Mouse (Mus musculus): ENCODE data around the gene Emsy.

The Emsy gene

GRCm38 (mm10) chr7:98656531-98657221 lies at the start of gene Emsy:
Gene Emsy (minus strand): TSS chr7:98656783.
- peak; percentile 93 for DNase-seq (ENCODE audit: extremely low spot score)

DNA sequence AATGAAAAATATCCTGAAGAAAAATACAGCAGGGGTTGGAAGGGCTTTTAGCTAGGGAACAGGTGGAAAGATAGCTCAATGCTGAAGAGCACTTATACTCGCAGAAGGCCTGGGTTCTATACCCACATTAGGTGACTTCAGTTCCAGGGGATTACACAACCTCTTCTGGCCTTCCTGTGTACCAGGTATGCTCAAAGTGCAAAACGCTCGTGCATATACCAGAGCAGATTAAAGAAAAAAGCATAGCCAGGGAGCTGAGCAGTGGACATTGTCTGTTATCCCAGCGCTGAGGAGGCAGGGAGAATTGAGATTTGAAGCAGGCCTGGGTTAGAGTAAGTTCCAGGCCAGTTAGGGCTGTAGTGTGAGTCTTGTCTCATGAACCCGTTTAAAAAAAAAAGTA lies 47.7 kb upstream of the Emsy start:
- no peak for DNase-seq (ENCODE audit: extremely low spot score)

DNA sequence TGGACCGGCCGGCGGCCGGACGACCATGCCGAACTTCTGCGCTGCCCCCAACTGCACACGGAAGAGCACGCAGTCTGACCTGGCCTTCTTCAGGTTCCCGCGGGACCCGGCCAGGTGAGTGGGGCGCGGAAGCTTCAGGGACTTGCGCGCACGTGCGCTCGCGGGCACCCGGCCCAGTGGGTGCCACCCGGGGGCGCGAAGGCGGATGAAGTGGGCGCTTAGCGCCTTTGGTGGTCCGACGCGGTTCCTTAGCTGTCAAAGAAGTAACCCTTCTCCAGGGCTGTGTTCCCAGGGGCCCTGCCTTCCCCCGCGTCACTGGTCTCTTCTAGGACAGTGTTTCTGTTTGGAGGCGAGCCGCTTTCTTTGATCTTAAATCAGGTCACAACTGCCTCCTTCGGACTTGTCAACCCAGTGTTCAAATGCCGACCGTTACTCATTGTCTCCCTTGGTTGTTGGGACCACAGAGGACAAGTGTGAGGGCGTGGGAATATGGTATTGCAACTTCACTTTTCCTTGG lies 46.8 kb upstream of the Emsy start:
- DNase-seq (ENCODE audit: extremely low spot score): peak; percentile 54

- DNase-seq (ENCODE audit: extremely low spot score): peak; percentile 98
These were observed 46.0 kb upstream of the Emsy start, which contains the start of gene Thap12 for GRCm38 (mm10) chr7:98702283-98703240. Gene Thap12 (plus strand): TSS chr7:98703103.

DNA sequence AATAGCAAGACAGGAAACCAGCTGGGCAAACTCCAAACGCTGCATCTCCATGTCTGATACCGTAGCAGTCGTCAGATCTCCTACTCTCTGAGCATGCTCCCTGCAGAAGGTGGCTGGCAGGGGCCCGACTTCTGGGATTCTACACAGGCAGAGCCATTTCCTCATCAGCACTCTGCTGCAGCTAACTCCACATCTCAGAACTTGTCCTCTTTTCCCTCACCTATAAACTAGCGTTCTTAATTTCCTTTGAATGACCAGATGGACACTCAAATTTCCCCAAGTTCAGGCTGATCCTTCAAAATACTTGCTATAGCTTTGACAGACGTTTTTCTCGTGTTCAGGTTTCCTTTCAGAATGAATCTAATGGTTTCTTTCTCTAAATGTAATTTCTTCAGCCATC lies 45.2 kb upstream of the Emsy start:
- DNase-seq (ENCODE audit: extremely low spot score): no peak

GRCm38 (mm10) chr7:98698590-98698989 lies 42.0 kb upstream of the Emsy start:
- DNase-seq (ENCODE audit: extremely low spot score): no peak

DNA sequence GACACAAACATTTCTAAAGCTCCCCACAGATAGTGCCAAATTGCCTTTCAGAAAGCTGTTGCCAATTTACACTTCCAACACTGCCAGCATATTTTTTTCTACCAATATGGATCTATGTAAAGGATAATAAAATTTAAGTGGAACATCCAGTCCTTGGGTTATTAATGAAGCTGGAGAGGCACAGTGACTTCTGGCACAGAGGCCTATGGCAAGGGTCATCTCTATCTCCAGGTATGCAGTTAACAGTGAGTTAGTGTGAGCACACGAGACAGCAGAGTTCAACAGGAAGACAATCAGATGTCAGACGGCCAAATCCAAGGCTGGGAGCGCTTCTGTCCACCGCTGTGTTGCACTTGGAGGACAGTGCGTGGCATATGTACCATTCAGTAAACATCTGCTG lies 41.5 kb upstream of the Emsy start:
- DNase-seq (ENCODE audit: extremely low spot score): no peak

- DNase-seq (ENCODE audit: extremely low spot score): no peak
These were observed 40.9 kb upstream of the Emsy start for GRCm38 (mm10) chr7:98697496-98697895.

DNA sequence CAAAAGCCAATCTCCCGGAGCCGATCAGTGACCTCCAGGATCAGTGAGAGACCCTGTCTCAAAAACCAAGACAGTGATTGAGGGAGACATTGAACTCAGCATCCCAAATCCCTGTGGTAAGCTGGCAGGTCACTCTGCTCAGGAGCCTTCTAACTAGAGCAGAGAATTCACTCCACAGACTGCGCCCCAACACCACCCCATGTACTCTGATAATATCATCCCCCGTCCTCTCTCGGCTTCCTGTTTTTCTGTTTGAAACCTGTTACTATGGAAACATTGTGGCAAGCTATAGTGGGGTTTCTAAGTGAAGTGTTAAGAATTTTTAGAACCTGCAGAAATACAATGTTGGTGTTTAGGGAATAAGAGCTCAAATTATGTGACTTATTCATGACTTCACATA lies 37.5 kb upstream of the Emsy start:
- DNase-seq (ENCODE audit: extremely low spot score): no peak

DNA sequence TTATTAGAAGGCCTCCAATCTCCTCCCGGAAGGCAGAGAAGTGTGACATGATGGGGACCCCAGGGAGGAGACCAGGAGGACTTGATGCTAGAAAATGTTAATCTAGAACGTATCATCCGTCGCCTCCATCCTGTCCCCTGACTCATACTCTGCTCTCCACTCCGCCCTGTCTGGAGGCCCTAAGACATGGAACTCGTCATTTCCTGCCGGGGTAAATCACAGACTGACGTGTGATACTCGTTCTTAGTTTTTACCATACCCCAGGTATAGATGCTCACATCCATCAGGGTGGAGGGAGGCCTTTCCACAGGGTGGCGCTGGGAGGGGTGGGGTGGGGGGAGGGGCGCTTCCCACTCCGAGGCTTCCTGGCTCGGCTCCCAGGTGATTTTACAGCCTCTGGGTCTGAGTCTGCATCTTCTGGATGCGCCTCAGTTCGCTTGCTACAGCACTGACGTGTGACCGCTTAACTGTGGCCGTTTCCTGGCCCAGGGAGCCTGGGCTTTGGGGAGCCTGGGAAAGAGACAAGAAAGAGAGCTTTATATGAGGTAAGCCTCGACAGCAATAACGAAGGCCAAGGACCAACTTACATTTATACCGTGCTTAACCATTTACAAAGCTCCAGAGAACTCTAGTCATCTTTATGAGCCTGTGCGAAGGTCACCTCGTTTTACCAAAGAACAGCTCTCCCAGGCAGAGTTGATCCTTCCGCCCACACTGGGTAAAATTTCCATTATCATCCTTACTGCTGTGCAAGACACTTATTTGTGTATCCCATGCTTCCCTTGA lies 36.4 kb upstream of the Emsy start:
- no peak for DNase-seq (ENCODE audit: extremely low spot score)

- DNase-seq (ENCODE audit: extremely low spot score): no peak
These were observed 34.2 kb upstream of the Emsy start for GRCm38 (mm10) chr7:98690831-98691230.

DNA sequence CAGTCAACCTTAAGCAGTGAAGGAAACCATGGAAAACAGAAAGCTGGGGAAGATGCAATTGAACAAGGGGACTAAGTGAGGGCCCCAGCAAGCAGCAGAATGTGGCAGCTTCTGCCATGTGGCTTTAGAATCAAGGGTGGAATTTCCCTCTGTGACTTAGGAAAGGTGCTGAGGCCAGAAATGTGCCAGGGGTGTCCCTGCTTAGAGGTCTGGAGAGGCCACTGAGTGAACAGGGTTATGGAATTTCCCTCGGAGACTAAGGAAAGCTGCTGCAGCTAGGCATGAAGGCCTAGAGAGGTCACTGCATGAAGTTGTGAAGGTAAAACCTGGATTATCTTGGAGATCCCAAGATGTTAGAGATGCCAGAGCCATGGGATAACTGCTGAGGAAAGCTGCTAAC lies 33.5 kb upstream of the Emsy start:
- no peak for DNase-seq (ENCODE audit: extremely low spot score)

GRCm38 (mm10) chr7:98685895-98686294 lies 29.3 kb upstream of the Emsy start:
- peak; percentile 44 for DNase-seq (ENCODE audit: extremely low spot score)

DNA sequence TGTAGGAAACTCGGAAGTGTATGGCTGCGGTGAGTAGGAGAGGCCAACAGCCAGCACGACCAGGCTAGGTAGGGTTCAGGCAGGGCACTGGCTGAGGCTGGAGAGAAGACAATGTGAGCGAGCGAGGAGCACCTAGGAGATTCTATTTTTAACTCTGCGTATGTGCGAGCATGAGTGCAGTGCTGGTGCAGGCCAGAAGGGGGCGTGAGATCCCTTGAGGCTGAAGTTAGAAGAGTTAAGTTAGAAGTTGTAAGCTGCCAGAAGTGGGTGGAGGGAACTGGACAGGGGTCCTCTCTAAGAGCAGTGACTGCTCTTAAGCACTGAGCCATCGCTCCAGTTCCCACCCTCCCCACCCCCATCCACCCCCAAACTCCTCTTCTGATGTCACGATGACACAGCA lies 26.2 kb upstream of the Emsy start:
- DNase-seq (ENCODE audit: extremely low spot score): no peak

- no peak for DNase-seq (ENCODE audit: extremely low spot score)
These were observed 24.1 kb upstream of the Emsy start for GRCm38 (mm10) chr7:98680691-98681090.

DNA sequence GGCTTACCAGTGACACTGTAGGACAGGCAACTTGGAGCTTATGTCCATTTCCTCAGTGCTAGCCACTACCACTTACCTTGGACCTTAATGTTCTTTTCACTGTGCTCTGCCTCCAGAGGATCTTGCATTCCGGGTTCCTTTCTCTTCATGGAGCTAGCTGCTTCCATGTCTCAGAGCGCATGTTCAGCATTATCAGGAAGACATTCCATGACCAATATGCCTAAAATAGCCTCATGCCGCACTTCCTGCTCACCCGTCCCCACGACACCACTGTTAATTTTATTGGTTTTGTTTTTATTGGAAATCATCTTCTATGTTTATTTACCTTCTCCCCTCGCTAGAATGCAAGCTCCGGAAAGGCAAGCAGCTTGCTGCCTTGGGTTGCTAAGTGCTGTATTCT lies 21.9 kb upstream of the Emsy start:
- DNase-seq (ENCODE audit: extremely low spot score): no peak

- no peak for DNase-seq (ENCODE audit: extremely low spot score)
These were observed 20.9 kb upstream of the Emsy start for GRCm38 (mm10) chr7:98677511-98677910.

GRCm38 (mm10) chr7:98674344-98674743 lies 17.8 kb upstream of the Emsy start:
- no peak for DNase-seq (ENCODE audit: extremely low spot score)

DNA sequence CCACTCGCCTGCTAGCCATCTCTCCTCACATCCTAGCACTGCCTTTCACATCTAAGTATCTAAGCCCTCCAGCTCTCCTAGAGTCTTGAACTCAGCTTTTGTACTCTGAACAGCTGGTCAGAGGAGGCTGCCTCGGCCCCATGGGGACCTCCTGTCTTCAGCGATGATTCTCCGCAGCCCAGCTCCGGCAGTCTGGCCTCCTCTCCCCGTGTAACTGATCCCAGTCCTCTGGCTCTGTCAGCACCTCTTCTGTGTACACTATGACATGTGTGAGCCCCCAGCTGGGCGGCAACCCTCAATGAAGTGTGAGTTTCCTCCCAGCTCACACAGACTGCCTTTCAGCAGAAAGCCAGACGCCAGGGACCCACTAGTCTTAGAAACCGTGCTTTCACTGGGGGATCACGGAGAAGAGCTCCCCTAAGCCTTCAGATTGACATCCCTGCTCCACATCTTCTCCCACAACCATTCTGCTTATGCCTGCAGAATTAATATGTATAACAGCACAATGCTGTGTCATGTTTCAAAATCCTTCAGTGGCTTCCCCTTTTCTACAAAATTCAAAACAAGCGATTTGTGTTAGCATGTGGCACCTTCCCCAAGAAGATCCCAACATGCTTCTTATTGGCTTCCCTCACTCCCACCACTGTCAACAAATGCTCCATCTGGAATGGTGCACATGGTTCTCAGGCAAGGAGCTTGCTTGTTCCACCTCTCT lies 15.8 kb upstream of the Emsy start:
- peak; percentile 37 for DNase-seq (ENCODE audit: extremely low spot score)

GRCm38 (mm10) chr7:98671416-98671815 lies 14.8 kb upstream of the Emsy start:
- DNase-seq (ENCODE audit: extremely low spot score): no peak

GRCm38 (mm10) chr7:98670831-98671230 lies 14.2 kb upstream of the Emsy start:
- no peak for DNase-seq (ENCODE audit: extremely low spot score)

Data from embryo, embryonic 9.5 days (tissue).